Mouse (Mus musculus) thymus, adult 2 months (tissue): Measurements from ENCODE around the gene Zfp704. TPM values are rescaled to one million over a fixed set of nuclear protein-coding genes. Genes with fewer than 3 reads are reported as not detected.

Source experiments
- DNase-seq: peaks from one replicate; pipeline ENCODE4 v3.0.0; 2021
- H3K27ac ChIP-seq: fragments of 200-500 bp; 2 replicates; pipeline ENCODE4 v1.5.1; 2012; ENCODE audit warnings: low read length, control low read depth; ENCODE audit not compliant: control insufficient read depth, insufficient read depth
- H3K27me3 ChIP-seq: fragments of 200-500 bp; 2 replicates; pipeline ENCODE4 v1.6.1; 2012; ENCODE audit warnings: mild to moderate bottlenecking, low read length, moderate library complexity, mixed read lengths; ENCODE audit not compliant: control insufficient read depth, insufficient read depth
- H3K36me3 ChIP-seq: fragments of 200-500 bp; 2 replicates; pipeline ENCODE4 v1.6.1; 2012; ENCODE audit warnings: mild to moderate bottlenecking, low read length, moderate library complexity; ENCODE audit not compliant: control insufficient read depth, insufficient read depth
- H3K4me1 ChIP-seq: fragments of 200-500 bp; replicated peaks from 2 replicates; pipeline ENCODE4 v1.6.1; 2012; ENCODE audit warnings: low read length; ENCODE audit not compliant: control insufficient read depth, insufficient read depth
- H3K4me3 ChIP-seq: fragments of 200-500 bp; 2 replicates; pipeline ENCODE4 v1.5.1; 2012; ENCODE audit warnings: mild to moderate bottlenecking, low read length, control low read depth, moderate library complexity; ENCODE audit not compliant: control insufficient read depth, insufficient read depth
- CTCF ChIP-seq: fragments of 200-500 bp; IDR thresholded peaks from 2 replicates; pipeline ENCODE4 v1.5.1; 2012; ENCODE audit warnings: mild to moderate bottlenecking, control low read depth, low read length, moderate library complexity, borderline replicate concordance; ENCODE audit not compliant: control insufficient read depth, poor library complexity, insufficient read depth; ENCODE audit errors: extremely low read depth
- POLR2A ChIP-seq: fragments of 200-500 bp; IDR thresholded peaks from 2 replicates; pipeline ENCODE4 v1.6.1; 2012; ENCODE audit warnings: mild to moderate bottlenecking, low read length, control low read depth, moderate library complexity; ENCODE audit not compliant: control insufficient read depth, poor library complexity, insufficient read depth; ENCODE audit errors: extremely low read depth
- WGBS: fragments of 180-500 bp; shearing (Covaris S2); methylation state at CpG from one replicate; pipeline ENCODE4 v1.1.7; 2018; 5-methylcytosine and 5-hydroxymethylcytosine counted together
- polyA plus RNA-seq: library from polyadenylated mRNA; depleted of rRNA; stranded (reverse); fragments of >200 nt; gene quantifications from 2 replicates; pipeline ENCODE4 v1.2.3, GENCODE M21; 2012

Gene Zfp704
- polyA plus RNA-seq, 1 experiment: 7.4 TPM

DNA sequence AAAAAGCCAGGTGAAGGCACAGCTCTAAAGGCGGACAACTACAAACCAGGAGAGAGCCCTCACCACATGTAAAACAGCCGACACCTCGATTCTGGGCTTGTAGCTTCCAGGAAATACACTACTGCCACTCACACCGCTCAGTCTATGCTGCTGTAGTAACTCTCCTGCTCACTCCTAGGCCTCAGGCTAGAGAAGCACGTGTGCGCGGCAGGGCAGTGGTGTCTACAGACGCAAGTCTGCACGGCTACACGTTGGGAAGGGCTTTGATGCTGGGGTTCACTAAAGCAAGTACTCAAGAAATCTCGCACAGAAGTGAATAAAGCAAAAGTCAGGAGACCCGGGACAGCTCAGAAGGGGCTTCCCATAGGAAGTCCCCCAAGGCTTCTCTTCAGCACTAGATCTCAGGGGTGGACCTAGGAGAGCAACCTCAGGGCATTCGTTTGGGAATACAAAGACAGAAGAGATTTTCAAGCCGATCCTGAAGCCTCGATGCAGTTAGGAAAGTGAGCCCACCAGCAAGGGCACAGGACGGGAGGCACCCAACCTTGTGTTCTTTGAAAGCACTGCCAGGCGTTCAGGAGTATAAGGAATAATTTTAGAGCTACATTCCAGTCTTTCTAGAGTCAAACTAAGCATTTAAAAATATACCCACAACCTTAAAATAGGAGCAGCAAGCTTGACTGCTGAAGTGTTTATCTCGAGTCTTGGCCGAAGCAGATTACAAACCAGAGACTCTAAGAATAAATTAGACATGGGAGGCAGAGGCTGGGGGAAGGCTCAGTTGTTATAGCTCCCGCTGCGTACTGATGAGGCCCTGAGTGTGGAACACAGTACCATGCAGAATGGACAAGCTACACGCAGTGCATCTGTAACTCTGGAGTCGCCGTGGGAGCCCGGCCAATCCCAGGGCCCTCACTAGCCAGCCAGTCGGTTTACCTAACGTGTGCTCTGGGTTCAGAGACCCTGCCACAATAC, 168.0 kb downstream of the Zfp704 start:
- TF ChIP-seq POLR2A: no peak
- TF ChIP-seq CTCF: no peak
- 94% methylated on average over 27 of the region's 27 CpGs for WGBS
- Histone ChIP-seq H3K4me3 (no peak overlapping the region), H3K4me1 (no peaks in the 10 kb centered on the region), H3K36me3 (no peaks in the 10 kb centered on the region; the same call in 1 of the 2 replicates), H3K27me3 (no peaks in the 10 kb centered on the region), H3K27ac (no peak overlapping the region)
- DNase-seq: no peak

GRCm38 (mm10) chr3:9440466-9440865, 169.4 kb downstream of the Zfp704 start:
- TF ChIP-seq CTCF (no peak), POLR2A (no peak)
- Histone ChIP-seq H3K4me1 (no peaks in the 10 kb centered on the region), H3K36me3 (no peaks in the 10 kb centered on the region; the same call in 1 of the 2 replicates), H3K27me3 (no peaks in the 10 kb centered on the region), H3K4me3 (no peak overlapping the region), H3K27ac (no peak overlapping the region)
- DNase-seq: no peak
- WGBS: 92% methylated on average over 6 of the region's 6 CpGs

DNA sequence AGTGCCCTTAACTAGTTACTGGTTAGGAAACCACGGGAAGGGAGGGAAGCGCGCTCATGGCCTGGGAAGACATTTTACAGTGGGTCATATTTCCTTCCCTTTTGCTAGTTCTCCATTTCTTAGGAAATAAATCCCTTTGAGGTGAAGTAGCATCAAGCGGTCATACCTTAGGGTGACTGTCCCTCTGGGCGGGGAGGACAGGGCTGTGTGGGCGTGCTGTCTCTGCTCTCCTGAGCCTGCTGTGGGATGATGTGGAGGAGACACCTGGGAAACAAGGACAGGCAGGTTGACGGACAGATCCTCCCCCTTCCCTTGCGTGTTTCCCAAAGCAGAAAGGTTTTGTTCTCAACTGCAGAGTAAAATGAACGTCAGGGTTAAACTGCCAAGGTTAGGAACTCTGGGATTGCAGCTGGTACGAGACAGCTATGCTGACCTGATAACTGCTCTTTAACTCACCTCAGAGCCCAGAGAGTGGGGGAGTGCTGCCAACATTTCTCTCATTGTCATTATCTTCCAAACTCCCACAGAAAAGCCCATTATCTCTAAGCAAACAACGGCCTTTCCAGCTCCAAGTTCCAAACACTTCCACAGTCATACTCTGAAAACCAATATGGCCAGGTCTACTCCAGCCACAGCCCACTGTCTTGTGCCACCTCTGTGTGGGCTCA, 170.1 kb downstream of the Zfp704 start:
- no peak for TF ChIP-seq POLR2A
- TF ChIP-seq CTCF: no peak
- H3K27ac ChIP-seq: no peak overlapping the region
- no peak overlapping the region for H3K4me3 ChIP-seq
- H3K27me3 ChIP-seq: no peaks in the 10 kb centered on the region
- 90% methylated on average over 11 of the region's 11 CpGs for WGBS
- no peaks in the 10 kb centered on the region for H3K4me1 ChIP-seq
- no peak for DNase-seq
- H3K36me3 ChIP-seq: no peaks in the 10 kb centered on the region

DNA sequence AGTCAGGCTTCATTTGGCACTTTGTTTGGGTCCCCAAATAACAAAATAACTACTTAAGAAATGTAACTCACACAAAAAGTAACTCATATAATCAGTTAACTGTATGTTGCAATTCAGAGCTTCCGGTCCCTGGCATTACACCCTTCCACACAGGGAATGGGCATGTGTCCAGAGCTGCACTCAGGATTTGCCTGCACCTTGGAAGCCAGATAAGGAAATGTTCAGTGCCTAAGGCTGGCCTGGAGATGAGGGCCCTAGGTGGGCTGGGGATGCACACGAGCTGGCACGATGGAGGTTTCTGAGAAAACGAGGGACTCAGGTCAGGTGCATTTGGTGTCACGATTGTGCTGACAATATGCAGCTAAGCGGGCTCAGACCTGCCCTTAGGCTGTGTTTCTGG, 173.6 kb downstream of the Zfp704 start:
- H3K4me1 ChIP-seq: no peaks in the 10 kb centered on the region

GRCm38 (mm10) chr3:9434394-9435175, 175.3 kb downstream of the Zfp704 start:
- no peak for DNase-seq
- no peak for TF ChIP-seq POLR2A
- TF ChIP-seq CTCF: no peak
- Histone ChIP-seq H3K27ac (no peak overlapping the region), H3K36me3 (no peaks in the 10 kb centered on the region), H3K4me3 (no peak overlapping the region), H3K4me1 (no peaks in the 10 kb centered on the region), H3K27me3 (no peaks in the 10 kb centered on the region)
- 93% methylated on average over 14 of the region's 14 CpGs for WGBS

More for the DNA sequence above, 173.6 kb downstream of the Zfp704 start:
- Histone ChIP-seq H3K27me3 (no peaks in the 10 kb centered on the region), H3K4me3 (no peak overlapping the region), H3K27ac (no peak overlapping the region), H3K36me3 (no peaks in the 10 kb centered on the region)
- no peak for TF ChIP-seq CTCF
- no peak for TF ChIP-seq POLR2A
- 96% methylated on average over 6 of the region's 6 CpGs for WGBS
- DNase-seq: no peak
